Mouse (Mus musculus) CH12.LX (cell line): Measurements from ENCODE around the gene Nes. TPM values are rescaled to one million over a fixed set of nuclear protein-coding genes. Genes with fewer than 3 reads are reported as not detected.

Experiments
- DNase-seq: peaks from one replicate; pipeline ENCODE4 v3.0.0-alpha.2; 2013; ENCODE audit errors: extremely low read depth
- H3K27ac ChIP-seq: 2 replicates; pipeline ENCODE4 v1.5.1; 2012; ENCODE audit warnings: low read depth, mild to moderate bottlenecking, control low read depth, moderate library complexity; ENCODE audit not compliant: insufficient read depth
- H3K27me3 ChIP-seq: replicated peaks from 2 replicates; pipeline ENCODE3; 2012; ENCODE audit warnings: inconsistent platforms
- H3K36me3 ChIP-seq, 2 experiments: replicated peaks in 1 of 2; 2 replicates each; pipeline versions ENCODE3 to v1.6.1; 2012; ENCODE audit warnings: inconsistent platforms in 1 of 2, low read length in 1 of 2, mild to moderate bottlenecking in 1 of 2, mixed read lengths in 1 of 2, moderate library complexity in 1 of 2; ENCODE audit not compliant: control insufficient read depth in 1 of 2, insufficient read depth in 1 of 2
- H3K4me1 ChIP-seq, 2 experiments: 2 replicates each; pipeline ENCODE4 v1.6.1; 2012; ENCODE audit warnings: inconsistent platforms in 1 of 2, moderate library complexity in 1 of 2; ENCODE audit not compliant: insufficient read depth in 2 of 2, control insufficient read depth in 1 of 2
- H3K4me2 ChIP-seq: 2 replicates; pipeline ENCODE4 v1.6.1; 2012; ENCODE audit warnings: low read depth, mild to moderate bottlenecking, control low read depth; ENCODE audit not compliant: poor library complexity, insufficient read depth, severe bottlenecking
- H3K4me3 ChIP-seq, 3 experiments: fragments of 150-350 bp in 1 of 3; sonication (generic) in 1 of 3; replicated peaks in 1 of 3; 2 replicates each; pipeline versions ENCODE3 to v1.5.1; 2011 to 2012; ENCODE audit warnings: low read depth in 2 of 3, low read length in 2 of 3, mild to moderate bottlenecking in 2 of 3, moderate library complexity in 2 of 3, control low read depth in 1 of 3, improper control_type of control experiment in 1 of 3, inconsistent platforms in 1 of 3, mixed read lengths in 1 of 3; ENCODE audit not compliant: poor library complexity in 1 of 3
- H3K79me2 ChIP-seq: replicated peaks from 2 replicates; pipeline ENCODE4 v1.6.1; 2012; ENCODE audit warnings: mild to moderate bottlenecking, moderate library complexity; ENCODE audit not compliant: control insufficient read depth, poor library complexity, insufficient read depth, severe bottlenecking; ENCODE audit errors: extremely low read depth
- H3K9ac ChIP-seq: 2 replicates; pipeline ENCODE4 v1.6.1; 2012; ENCODE audit warnings: low read depth, mild to moderate bottlenecking, control low read depth, moderate library complexity; ENCODE audit not compliant: insufficient read depth
- H3K9me3 ChIP-seq: replicated peaks from 2 replicates; pipeline ENCODE3; 2012; ENCODE audit warnings: low read length, inconsistent platforms, mixed read lengths
- CTCF ChIP-seq, 2 experiments: IDR thresholded peaks in 1 of 2; conservative IDR thresholded peaks in 1 of 2; 2 replicates each; pipeline ENCODE4 v1.5.1; 2011 to 2012; ENCODE audit warnings: low read depth in 2 of 2, low read length in 2 of 2, improper control_type of control experiment in 1 of 2, inconsistent platforms in 1 of 2, mild to moderate bottlenecking in 1 of 2, moderate library complexity in 1 of 2
- EP300 ChIP-seq: IDR thresholded peaks from 2 replicates; pipeline ENCODE4 v1.6.1; 2011; ENCODE audit warnings: low read length, improper control_type of control experiment
- ETS1 ChIP-seq: conservative IDR thresholded peaks from 2 replicates; pipeline ENCODE4 v1.6.1; 2012; ENCODE audit warnings: low read depth, mild to moderate bottlenecking, inconsistent platforms, low read length, improper control_type of control experiment, moderate library complexity
- IRF4 ChIP-seq: IDR thresholded peaks from 2 replicates; pipeline ENCODE4 v1.6.1; 2014; ENCODE audit warnings: low read depth, mild to moderate bottlenecking, inconsistent platforms, low read length, improper control_type of control experiment
- JUND ChIP-seq: conservative IDR thresholded peaks from 2 replicates; pipeline ENCODE4 v1.6.1; 2011; ENCODE audit warnings: low read depth, low read length, improper control_type of control experiment
- KAT2A ChIP-seq: IDR thresholded peaks from 2 replicates; pipeline ENCODE4 v1.6.1; 2012; ENCODE audit warnings: low read length, improper control_type of control experiment, inconsistent platforms; ENCODE audit not compliant: insufficient replicate concordance
- MAX ChIP-seq: IDR thresholded peaks from 2 replicates; pipeline ENCODE4 v1.6.1; 2011; ENCODE audit warnings: low read length, improper control_type of control experiment
- MYC ChIP-seq: IDR thresholded peaks from 2 replicates; pipeline ENCODE4 v1.6.1; 2011; ENCODE audit warnings: low read depth, mild to moderate bottlenecking, improper control_type of control experiment, low read length
- NELFE ChIP-seq: IDR thresholded peaks from 2 replicates; pipeline ENCODE4 v1.6.1; 2011; ENCODE audit warnings: low read depth, low read length, improper control_type of control experiment
- POLR2A ChIP-seq: IDR thresholded peaks from 2 replicates; pipeline ENCODE4 v1.6.1; 2011; ENCODE audit warnings: low read depth, mild to moderate bottlenecking, improper control_type of control experiment, low read length
- RCOR1 ChIP-seq: conservative IDR thresholded peaks from 2 replicates; pipeline ENCODE4 v1.6.1; 2012; ENCODE audit warnings: low read depth, mild to moderate bottlenecking, inconsistent platforms, low read length, improper control_type of control experiment
- TBP ChIP-seq: conservative IDR thresholded peaks from 2 replicates; pipeline ENCODE4 v1.6.1; 2011; ENCODE audit warnings: low read depth, low read length, improper control_type of control experiment
- TCF12 ChIP-seq: IDR thresholded peaks from 2 replicates; pipeline ENCODE4 v1.6.1; 2014; ENCODE audit warnings: low read depth, mild to moderate bottlenecking, inconsistent platforms, low read length, improper control_type of control experiment
- UBTF ChIP-seq: IDR thresholded peaks from 2 replicates; pipeline ENCODE4 v1.6.1; 2012; ENCODE audit warnings: low read depth, mild to moderate bottlenecking, inconsistent platforms, low read length, improper control_type of control experiment, moderate library complexity
- USF1 ChIP-seq: IDR thresholded peaks from 2 replicates; pipeline ENCODE4 v1.6.1; 2014; ENCODE audit warnings: low read depth, mild to moderate bottlenecking, inconsistent platforms, low read length, improper control_type of control experiment
- ZMIZ1 ChIP-seq: IDR thresholded peaks from 2 replicates; pipeline ENCODE4 v1.6.1; 2012; ENCODE audit warnings: low read depth, mild to moderate bottlenecking, inconsistent platforms, low read length, improper control_type of control experiment
- ZNF384 ChIP-seq: IDR thresholded peaks from 2 replicates; pipeline ENCODE4 v1.6.1; 2012; ENCODE audit warnings: low read depth, low read length, improper control_type of control experiment, inconsistent platforms
- dilution Hi-C: fragments of 300-500 bp; cut with MboI; formaldehyde crosslinking; loops from 2 replicates; pipeline ENCODE4 v1.14.3; 2020; ENCODE audit warnings: low sequenced_read_pairs; ENCODE audit not compliant: extremely low pct_unique_long_range_greater_than_20kb, extremely low pct_ligation_motif_present
- in situ Hi-C: fragments of 300-500 bp; cut with MboI; formaldehyde crosslinking; loops from 3 replicates; pipeline ENCODE4 v1.14.3; 2019; ENCODE audit warnings: low sequenced_read_pairs, low pct_ligation_motif_present, low pct_unique_long_range_greater_than_20kb, mixed read lengths
- polyA plus RNA-seq: library from polyadenylated mRNA; unstranded; fragments of >175 nt; gene quantifications from 2 replicates; pipeline ENCODE4 v1.2.1, GENCODE M21; 2012; ENCODE audit warnings: low read depth; ENCODE audit not compliant: insufficient read length
- total RNA-seq, 2 experiments: library from RNA; depleted of rRNA; stranded (reverse); fragments of 300-350 nt in 1 of 2; fragments of >200 nt in 1 of 2; gene quantifications; 2 replicates each; pipeline ENCODE4 v1.2.3; 2012 to 2014

Gene Nes
- total and polyA plus RNA-seq, 3 experiments: 0.04 TPM; not detected in 1

DNA sequence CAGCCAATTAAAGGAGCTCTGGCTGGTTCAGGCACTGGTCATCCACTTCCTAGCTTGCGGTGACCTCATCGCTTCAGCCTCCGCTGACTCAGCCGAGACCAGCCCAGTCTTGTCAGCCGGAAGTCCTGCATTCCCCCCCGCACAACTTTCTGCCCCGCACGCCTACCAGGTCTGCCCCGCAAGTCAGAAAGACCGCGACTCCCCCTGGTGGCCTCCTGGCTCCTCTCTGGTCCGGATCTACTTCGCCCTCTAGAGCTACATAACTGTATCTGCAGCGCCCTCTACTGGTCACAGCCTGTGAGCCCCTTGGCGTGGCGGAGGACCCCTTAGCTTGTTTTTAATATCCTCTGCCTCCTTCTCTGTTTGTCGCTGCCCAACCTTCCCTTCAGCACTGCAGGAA is 16.0 kb downstream of the Nes start (continued):
- TF ChIP-seq MAX (peak; percentile 74; the same call in 1 of the 2 replicates), EP300 (peak; percentile 8; the same call in 1 of the 2 replicates), POLR2A (no peak), MYC (peak; percentile 77; the same call in 1 of the 2 replicates), CTCF (conservative IDR thresholded peaks at IDR 0.05 in 1 of 2, IDR thresholded peaks at IDR 0.05 in 1 of 2; ENCODE audit: low read depth in 2 of 2, low read length in 2 of 2) (peak; percentile 82 to 100), ETS1 (peak; percentile 73), USF1 (no peak), UBTF (no peak), KAT2A (no peak), RCOR1 (no peak)

DNA sequence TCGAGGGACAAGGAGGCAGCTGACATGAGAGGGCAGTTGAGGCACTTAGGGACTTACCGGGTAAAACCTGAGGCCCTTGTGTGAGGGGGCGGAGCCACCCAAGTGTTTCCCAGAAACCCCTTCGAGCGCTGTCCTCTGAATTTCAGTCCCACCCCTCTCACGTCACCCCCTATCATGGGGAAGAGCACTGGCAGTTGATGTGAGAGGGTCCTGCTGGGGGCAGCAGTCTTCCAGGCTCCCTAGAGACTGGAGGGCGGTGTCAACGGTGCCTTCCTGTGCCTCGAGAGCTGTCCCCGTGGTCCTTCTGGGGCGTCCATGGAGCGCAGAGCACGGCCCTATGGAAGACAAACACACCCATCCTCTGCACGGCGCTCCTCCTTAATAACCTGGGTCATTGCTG is 16.8 kb downstream of the Nes start:
- Histone ChIP-seq H3K9me3 (no peaks in the 10 kb centered on the region), H3K4me3 (peak overlapping the region; percentile 30 to 49 (median 46)), H3K4me1 (peaks cover 15 to 53% of the 10 kb centered on the region in 2 experiments), H3K79me2 (no peaks in the 10 kb centered on the region), H3K9ac (peak overlapping the region; percentile 69), H3K27ac (peak overlapping the region; percentile 20; the same call in 1 of the 2 replicates), H3K27me3 (peaks cover 46% of the 10 kb centered on the region), H3K4me2 (peak overlapping the region; percentile 85), H3K36me3 (no peaks in the 10 kb centered on the region)
- dilution Hi-C loops: no loop called here
- DNase-seq: peak; percentile 91
- in situ Hi-C loops: no loop called here
- TF ChIP-seq TBP: 0 out of 2 replicates have a peak, but pooled peaks have one; percentile 31
- TF ChIP-seq TCF12: peak; percentile 54; the same call in 1 of the 2 replicates
- peak; percentile 32; the same call in 1 of the 2 replicates for TF ChIP-seq ZMIZ1
- TF ChIP-seq NELFE: peak; percentile 63
- TF ChIP-seq POLR2A: peak; percentile 74
- TF ChIP-seq IRF4: no peak; the same call in none of the 2 replicates
- no peak; a peak in 1 of 4 replicates for TF ChIP-seq CTCF (conservative IDR thresholded peaks at IDR 0.05 in 1 of 2, IDR thresholded peaks at IDR 0.05 in 1 of 2; ENCODE audit: low read depth in 2 of 2, low read length in 2 of 2)
- 0 out of 2 replicates have a peak, but pooled peaks have one; percentile 37 for TF ChIP-seq KAT2A
- TF ChIP-seq JUND: no peak
- TF ChIP-seq ZNF384: no peak

DNA sequence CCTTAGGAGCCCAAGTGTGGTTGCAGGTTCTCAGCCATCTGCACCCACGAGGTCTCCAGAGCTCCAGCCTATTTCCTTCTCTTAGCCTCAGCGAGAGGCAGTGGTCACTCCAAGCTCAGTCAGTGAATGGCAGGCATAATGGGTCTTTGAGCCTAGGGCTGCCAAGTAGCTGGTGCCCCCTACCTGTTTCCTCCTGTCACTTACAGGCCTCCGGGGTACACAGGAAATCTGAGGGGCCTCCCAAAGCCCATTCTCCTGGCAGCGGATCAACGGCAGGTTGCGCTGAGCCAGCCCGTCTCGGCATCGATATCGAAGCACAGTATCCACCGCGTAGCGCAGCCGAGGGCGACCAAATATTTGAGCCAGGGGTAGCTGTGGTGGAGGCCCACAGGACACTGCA is 17.2 kb downstream of the Nes start:
- H3K4me3 ChIP-seq: peak overlapping the region; percentile 30 to 49 (median 36)
- no peaks in the 10 kb centered on the region for H3K36me3 ChIP-seq
- H3K9ac ChIP-seq: no peak overlapping the region; the same call in 1 of the 2 replicates
- H3K9me3 ChIP-seq: no peaks in the 10 kb centered on the region
- peaks cover 11 to 49% of the 10 kb centered on the region in 2 experiments for H3K4me1 ChIP-seq
- TF ChIP-seq CTCF (conservative IDR thresholded peaks at IDR 0.05 in 1 of 2, IDR thresholded peaks at IDR 0.05 in 1 of 2; ENCODE audit: low read depth in 2 of 2, low read length in 2 of 2) (peak in 1 of 2 experiments; percentile 21; a peak in 2 of 4 replicates), ETS1 (no peak)
- TF ChIP-seq, all 38 proteins: peak for 1
- in situ Hi-C loops (no loop called here), dilution Hi-C loops (no loop called here)
- Histone ChIP-seq H3K27me3 (peaks cover 50% of the 10 kb centered on the region), H3K79me2 (no peaks in the 10 kb centered on the region), H3K27ac (no peak overlapping the region), H3K4me2 (peak overlapping the region; percentile 85)
- no peak for DNase-seq
